Mouse (Mus musculus): ENCODE results near the gene St5.

DNA sequence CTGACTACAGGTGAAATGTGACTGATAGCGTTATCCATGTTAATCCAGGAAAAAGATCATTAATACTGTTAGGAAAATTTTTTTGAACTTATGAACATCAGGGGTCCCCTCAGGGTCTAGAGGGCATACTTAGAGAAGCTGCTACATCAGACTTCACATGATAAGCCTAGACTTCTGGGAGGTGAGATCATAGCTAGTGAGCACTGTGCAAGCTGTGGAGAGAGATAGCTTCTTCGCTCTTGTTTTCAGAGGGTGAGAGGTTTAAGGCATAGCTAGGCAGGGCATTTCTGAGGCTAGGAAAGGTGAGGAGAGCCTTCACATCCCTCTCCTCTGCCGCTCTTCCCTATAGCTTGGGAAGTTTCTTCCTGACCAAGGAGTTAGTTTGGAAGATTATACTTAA, 191.6 kb downstream of the St5 start:
- no peak for TF ChIP-seq CTCF (conservative IDR thresholded peaks at IDR 0.05; ENCODE audit: insufficient read depth, insufficient read length, low read depth, low read length)
- TF ChIP-seq POLR2A (IDR thresholded peaks at IDR 0.05; ENCODE audit: low read depth, low read length) = no peak

All from kidney, adult 2 months (tissue).